10 mouse cellular contexts compared by ENCODE assay signal in genomic region chr3:55096655-55097005, GRCm38 (mm10). TPM values are rescaled to one million over a fixed set of nuclear protein-coding genes. Genes with fewer than 3 reads are reported as not detected.
DNase-seq lines count a peak whose midpoint lies in the region; ATAC-seq and TF ChIP-seq lines count a peak whose summit lies in the region.
"Had no signal": no experiment of that assay in that cellular context is flagged by ENCODE, and none has a peak within 500 bp of the region (broad histone marks: within the 10 kb centered on the region; RNA-seq: fewer than 3 reads in every experiment).

No protein-coding gene starts in this region.

- no peaks in the 10 kb centered on the region for H3K36me3 ChIP-seq in embryonic facial prominence, embryonic 15.5 days
- H3K36me3 ChIP-seq in hindbrain, postnatal 0 days (ENCODE audit: insufficient read depth, low read length): no peaks in the 10 kb centered on the region

- H3K4me1 ChIP-seq in embryonic facial prominence, embryonic 15.5 days: 0 out of 2 replicates have a peak, but pooled peaks cover 4% of the 10 kb centered on the region
- peaks cover 6% of the 10 kb centered on the region; the same call in 1 of the 2 replicates for H3K4me1 ChIP-seq in hindbrain, postnatal 0 days (ENCODE audit: insufficient read depth, low read length)
- peaks cover 2% of the 10 kb centered on the region; the same call in 1 of the 2 replicates for H3K4me1 ChIP-seq in olfactory bulb, adult 2 months (ENCODE audit: control insufficient read depth, insufficient read depth, low read length)

- no peaks in the 10 kb centered on the region for H3K9me3 ChIP-seq in embryonic facial prominence, embryonic 15.5 days (replicated peaks)
- H3K9me3 ChIP-seq in hindbrain, postnatal 0 days (ENCODE audit: low read length): no peaks in the 10 kb centered on the region

- DNase-seq in layer of hippocampus, adult 2 months (ENCODE audit: low spot score in 2 of 2): no peak
- DNase-seq in layer of hippocampus, adult 18-20 months (ENCODE audit: low spot score in 2 of 2): no peak
- no peak for DNase-seq in hindbrain, postnatal 0 days (ENCODE audit: low spot score)
- DNase-seq in frontal cortex, postnatal 10 days (ENCODE audit: low spot score in 2 of 2): no peak
- no peak for DNase-seq in ovary, postnatal 10 days (ENCODE audit: low spot score)
- DNase-seq: kidney, adult 18-20 months had no signal

- H3K4me3 ChIP-seq in layer of hippocampus, adult 2 months: no peak overlapping the region
- no peak overlapping the region for H3K4me3 ChIP-seq in embryonic facial prominence, embryonic 15.5 days (replicated peaks)
- no peak overlapping the region for H3K4me3 ChIP-seq in hindbrain, postnatal 0 days (ENCODE audit: low read length)
- H3K4me3 ChIP-seq in olfactory bulb, adult 2 months (ENCODE audit: insufficient read depth, low read depth, low read length): no peak overlapping the region
- H3K4me3 ChIP-seq: erythroblast, embryonic 14.5 days had no signal

- H3K9ac ChIP-seq in embryonic facial prominence, embryonic 15.5 days: no peak overlapping the region
- no peak overlapping the region for H3K9ac ChIP-seq in hindbrain, postnatal 0 days (replicated peaks; ENCODE audit: low read length)

- no peaks in the 10 kb centered on the region for H3K27me3 ChIP-seq in embryonic facial prominence, embryonic 15.5 days
- no peaks in the 10 kb centered on the region for H3K27me3 ChIP-seq in hindbrain, postnatal 0 days (ENCODE audit: insufficient read depth, low read length)

- ATAC-seq in embryonic facial prominence, embryonic 15.5 days (ENCODE audit: insufficient number of reproducible peaks, low FRiP score, low TSS enrichment, low read depth): no peak
- ATAC-seq in hindbrain, postnatal 0 days: peak; percentile 27; the same call in 1 of the 2 replicates

- H3K4me2 ChIP-seq in embryonic facial prominence, embryonic 15.5 days (replicated peaks): 0 out of 2 replicates have a peak overlapping the region, but pooled peaks have one; percentile 32
- no peak overlapping the region for H3K4me2 ChIP-seq in hindbrain, postnatal 0 days (ENCODE audit: low read depth, low read length)

- no peak for TF ChIP-seq CTCF in layer of hippocampus, adult 2 months (conservative IDR thresholded peaks at IDR 0.05)
- TF ChIP-seq CTCF in hindbrain, postnatal 0 days (IDR thresholded peaks at IDR 0.05; ENCODE audit: low read depth): no peak
- no peak for TF ChIP-seq CTCF in olfactory bulb, adult 2 months (IDR thresholded peaks at IDR 0.05; ENCODE audit: insufficient read depth, low read depth, low read length)

- H3K27ac ChIP-seq in layer of hippocampus, adult 2 months: peak overlapping the region; percentile 86
- peak overlapping the region; percentile 87 for H3K27ac ChIP-seq in embryonic facial prominence, embryonic 15.5 days (replicated peaks)
- H3K27ac ChIP-seq in hindbrain, postnatal 0 days: peak overlapping the region; percentile 68; the same call in 1 of the 2 replicates
- peak overlapping the region; percentile 44; the same call in 1 of the 2 replicates for H3K27ac ChIP-seq in olfactory bulb, adult 2 months (ENCODE audit: insufficient read depth, low read depth, low read length)

- TF ChIP-seq POLR2A in olfactory bulb, adult 2 months (IDR thresholded peaks at IDR 0.05; ENCODE audit: insufficient read depth, low read depth, low read length): no peak

- WGBS in embryonic facial prominence, embryonic 15.5 days: 61% methylated on average over 2 of the region's 2 CpGs
- WGBS in hindbrain, postnatal 0 days: 72% methylated on average over 2 of the region's 2 CpGs
- 61% methylated on average over 2 of the region's 2 CpGs for WGBS in olfactory bulb, adult 2 months

RNA-seq across cellular contexts. Expression of gene Spg20, which starts 15.3 kb away (rescaled TPM):
- total RNA-seq in layer of hippocampus, adult 2 months (2021): 10 to 100 TPM; 39.7 to 51.1 TPM
- 10 to 100 TPM; 46.7 to 58.2 TPM for total RNA-seq in layer of hippocampus, adult 18-20 months (2021)
- polyA plus RNA-seq in embryonic facial prominence, embryonic 15.5 days (2015; fragmentation: Nextera tagmentation; extraction: Ambion mirVana): 65.9 and 67.8 TPM in 2 replicates
- total RNA-seq in hindbrain, postnatal 0 days (2014; rRNA removed): 14.8 and 18.4 TPM in 2 replicates
- 10.0 and 10.9 TPM in 2 replicates for polyA plus RNA-seq in hindbrain, postnatal 0 days (2015; fragmentation: Nextera tagmentation; extraction: Ambion mirVana)
- not detected in 2 replicates for polyA plus RNA-seq in olfactory bulb, adult 2 months (2012; ENCODE audit: insufficient read depth, insufficient read length, low replicate concordance, missing spikeins)

RNA-seq across cellular contexts. Expression of gene Ccdc169, which starts 40.5 kb away (rescaled TPM):
- total RNA-seq in layer of hippocampus, adult 2 months (2021): under 1 TPM; 0.27 to 0.36 TPM
- total RNA-seq in layer of hippocampus, adult 18-20 months (2021): under 1 TPM in 1 of 2 experiments, not detected in 1; 0.38 TPM
- polyA plus RNA-seq in embryonic facial prominence, embryonic 15.5 days (2015; fragmentation: Nextera tagmentation; extraction: Ambion mirVana): 0.05 and 0.07 TPM in 2 replicates
- total RNA-seq in hindbrain, postnatal 0 days (2014; rRNA removed): 0.54 TPM in 1 of 2 replicates, not detected in the other
- 0.06 TPM in 1 of 2 replicates, not detected in the other for polyA plus RNA-seq in hindbrain, postnatal 0 days (2015; fragmentation: Nextera tagmentation; extraction: Ambion mirVana)
- polyA plus RNA-seq in olfactory bulb, adult 2 months (2012; ENCODE audit: insufficient read depth, insufficient read length, low replicate concordance, missing spikeins): not detected in 2 replicates
- polyA plus RNA-seq: erythroblast, embryonic 14.5 days; small intestine, adult 2 months had no signal

RNA-seq across cellular contexts. Expression of gene Ccna1, which starts 41.3 kb away (rescaled TPM):
- total RNA-seq in layer of hippocampus, adult 2 months (2021): 1 to 10 TPM; 2.4 to 2.5 TPM
- total RNA-seq in layer of hippocampus, adult 18-20 months (2021): 1 to 10 TPM; 1.6 to 1.7 TPM
- polyA plus RNA-seq in embryonic facial prominence, embryonic 15.5 days (2015; fragmentation: Nextera tagmentation; extraction: Ambion mirVana): 8.3 and 14.6 TPM in 2 replicates
- total RNA-seq in hindbrain, postnatal 0 days (2014; rRNA removed): 0.68 and 1.3 TPM in 2 replicates
- polyA plus RNA-seq in hindbrain, postnatal 0 days (2015; fragmentation: Nextera tagmentation; extraction: Ambion mirVana): 2.0 and 4.2 TPM in 2 replicates
- polyA plus RNA-seq in olfactory bulb, adult 2 months (2012; ENCODE audit: insufficient read depth, insufficient read length, low replicate concordance, missing spikeins): not detected in 2 replicates
- polyA plus RNA-seq: erythroblast, embryonic 14.5 days had no signal
